Mouse (Mus musculus) embryonic facial prominence, embryonic 12.5 days (tissue): ENCODE measurements at regions not wholly inside any gene's neighbourhood (a gene's known extent, or its start where the extent isn't known, plus 50 kb on each side); places are given as distances from the start of the nearest gene placed in this dataset.

Source experiments
- ATAC-seq: fragments of 200-750 bp; cut with Nextera tagmentation; 2 replicates; pipeline ENCODE4 v1.8.0; 2017; ENCODE audit not compliant: insufficient number of reproducible peaks, insufficient read depth, low FRiP score, low TSS enrichment
- H3K27ac ChIP-seq: fragments of 300-500 bp; sonication (generic); 2 replicates; pipeline ENCODE4 v1.5.1; 2016; ENCODE audit warnings: mild to moderate bottlenecking
- H3K27me3 ChIP-seq: fragments of 300-500 bp; sonication (generic); 2 replicates; pipeline ENCODE4 v1.6.1; 2016; ENCODE audit warnings: mild to moderate bottlenecking, moderate library complexity
- H3K36me3 ChIP-seq: fragments of 300-500 bp; sonication (generic); 2 replicates; pipeline ENCODE4 v1.6.1; 2016; ENCODE audit warnings: mild to moderate bottlenecking
- H3K4me1 ChIP-seq: fragments of 300-500 bp; sonication (generic); 2 replicates; pipeline ENCODE4 v1.6.1; 2016
- H3K4me2 ChIP-seq: fragments of 300-500 bp; sonication (generic); replicated peaks from 2 replicates; pipeline ENCODE4 v1.6.1; 2016; ENCODE audit warnings: mild to moderate bottlenecking, moderate library complexity
- H3K4me3 ChIP-seq: fragments of 300-500 bp; sonication (generic); 2 replicates; pipeline ENCODE4 v1.5.1; 2016; ENCODE audit warnings: mild to moderate bottlenecking
- H3K9ac ChIP-seq: fragments of 300-500 bp; sonication (generic); 2 replicates; pipeline ENCODE4 v1.6.1; 2016; ENCODE audit warnings: mild to moderate bottlenecking, moderate library complexity
- H3K9me3 ChIP-seq: fragments of 300-500 bp; sonication (generic); 2 replicates; pipeline ENCODE4 v1.6.1; 2016; ENCODE audit warnings: mild to moderate bottlenecking, moderate library complexity
- WGBS: fragments of 180-500 bp; shearing (Covaris S2); methylation state at CpG from one replicate; pipeline ENCODE4 v1.1.7; 2016; 5-methylcytosine and 5-hydroxymethylcytosine counted together

- H3K4me2 ChIP-seq: no peak overlapping the region
- no peak overlapping the region for H3K4me3 ChIP-seq
- H3K9ac ChIP-seq: no peak overlapping the region
- no peaks in the 10 kb centered on the region for H3K27me3 ChIP-seq
- H3K9me3 ChIP-seq: no peaks in the 10 kb centered on the region
- H3K27ac ChIP-seq: no peak overlapping the region
- no peak for ATAC-seq
- peaks cover 10% of the 10 kb centered on the region for H3K36me3 ChIP-seq
- H3K4me1 ChIP-seq: peaks cover 59% of the 10 kb centered on the region
- 97% methylated on average over 16 of the region's 16 CpGs for WGBS
These were observed 135.2 kb upstream of the Ubr2 start for GRCm38 (mm10) chr17:47145590-47145989.

- no peaks in the 10 kb centered on the region for H3K9me3 ChIP-seq
- H3K27ac ChIP-seq: no peak overlapping the region
- H3K9ac ChIP-seq: no peak overlapping the region
- H3K27me3 ChIP-seq: no peaks in the 10 kb centered on the region
- H3K4me1 ChIP-seq: peaks cover 54% of the 10 kb centered on the region
- no peak overlapping the region for H3K4me2 ChIP-seq
- peaks cover 10% of the 10 kb centered on the region for H3K36me3 ChIP-seq
- 89% methylated on average over 9 of the region's 9 CpGs for WGBS
- ATAC-seq: no peak
- no peak overlapping the region for H3K4me3 ChIP-seq
These were observed 134.6 kb upstream of the Ubr2 start for GRCm38 (mm10) chr17:47144996-47145395.

GRCm38 (mm10) chr17:47144460-47144859, 134.1 kb upstream of the Ubr2 start:
- no peak for ATAC-seq
- Histone ChIP-seq H3K9me3 (no peaks in the 10 kb centered on the region), H3K36me3 (peaks cover 10% of the 10 kb centered on the region), H3K4me2 (0 out of 2 replicates have a peak overlapping the region, but pooled peaks have one; percentile 77), H3K27me3 (no peaks in the 10 kb centered on the region), H3K4me1 (peaks cover 54% of the 10 kb centered on the region), H3K9ac (no peak overlapping the region), H3K27ac (no peak overlapping the region), H3K4me3 (no peak overlapping the region)
- WGBS: 79% methylated on average over 7 of the region's 7 CpGs

- no peak overlapping the region for H3K9ac ChIP-seq
- no peak overlapping the region for H3K4me3 ChIP-seq
- no peak overlapping the region for H3K27ac ChIP-seq
- no peaks in the 10 kb centered on the region for H3K9me3 ChIP-seq
- peaks cover 51% of the 10 kb centered on the region for H3K4me1 ChIP-seq
- H3K27me3 ChIP-seq: no peaks in the 10 kb centered on the region
- H3K4me2 ChIP-seq: peak overlapping the region; percentile 77
- WGBS: 81% methylated on average over 7 of the region's 7 CpGs
- ATAC-seq: no peak
- peaks cover 6% of the 10 kb centered on the region; the same call in 1 of the 2 replicates for H3K36me3 ChIP-seq
These were observed 133.5 kb upstream of the Ubr2 start for GRCm38 (mm10) chr17:47143898-47144297.

- Histone ChIP-seq H3K9me3 (no peaks in the 10 kb centered on the region), H3K27me3 (no peaks in the 10 kb centered on the region), H3K9ac (peak overlapping the region; percentile 29; the same call in 1 of the 2 replicates), H3K36me3 (peaks cover 6% of the 10 kb centered on the region; the same call in 1 of the 2 replicates), H3K4me1 (peaks cover 45% of the 10 kb centered on the region), H3K4me2 (peak overlapping the region; percentile 77), H3K27ac (0 out of 2 replicates have a peak overlapping the region, but pooled peaks have one; percentile 14), H3K4me3 (peak overlapping the region; percentile 73)
- 16% methylated on average over 7 of the region's 7 CpGs for WGBS
- ATAC-seq: no peak
These were observed 132.5 kb upstream of the Ubr2 start for GRCm38 (mm10) chr17:47142885-47143284.

- H3K36me3 ChIP-seq: peaks cover 6% of the 10 kb centered on the region; the same call in 1 of the 2 replicates
- no peaks in the 10 kb centered on the region for H3K27me3 ChIP-seq
- H3K4me3 ChIP-seq: peak overlapping the region; percentile 73
- H3K9ac ChIP-seq: peak overlapping the region; percentile 81
- no peak for ATAC-seq
- H3K4me2 ChIP-seq: peak overlapping the region; percentile 77
- H3K4me1 ChIP-seq: peaks cover 39% of the 10 kb centered on the region
- no peaks in the 10 kb centered on the region for H3K9me3 ChIP-seq
- WGBS: 2% methylated on average over 7 of the region's 7 CpGs
- peak overlapping the region; percentile 99 for H3K27ac ChIP-seq
These were observed 131.9 kb upstream of the Ubr2 start for GRCm38 (mm10) chr17:47142276-47142675.

GRCm38 (mm10) chr17:47141843-47142215, 131.5 kb upstream of the Ubr2 start:
- Histone ChIP-seq H3K9me3 (no peaks in the 10 kb centered on the region), H3K27ac (peak overlapping the region; percentile 99), H3K4me2 (peak overlapping the region; percentile 77), H3K36me3 (peaks cover 6% of the 10 kb centered on the region; the same call in 1 of the 2 replicates), H3K4me3 (peak overlapping the region; percentile 73), H3K27me3 (no peaks in the 10 kb centered on the region), H3K9ac (peak overlapping the region; percentile 81), H3K4me1 (peaks cover 34% of the 10 kb centered on the region)
- no peak for ATAC-seq
- under 1% methylated on average over 12 of the region's 12 CpGs for WGBS

GRCm38 (mm10) chr17:47140969-47141842, 130.8 kb upstream of the Ubr2 start:
- peaks cover 6% of the 10 kb centered on the region; the same call in 1 of the 2 replicates for H3K36me3 ChIP-seq
- no peaks in the 10 kb centered on the region for H3K9me3 ChIP-seq
- peak overlapping the region; percentile 81 for H3K9ac ChIP-seq
- under 1% methylated on average over 35 of the region's 35 CpGs for WGBS
- H3K4me1 ChIP-seq: peaks cover 32% of the 10 kb centered on the region
- H3K4me3 ChIP-seq: peak overlapping the region; percentile 73
- no peaks in the 10 kb centered on the region for H3K27me3 ChIP-seq
- peak overlapping the region; percentile 77 for H3K4me2 ChIP-seq
- peak overlapping the region; percentile 99 for H3K27ac ChIP-seq
- peak; percentile 86 for ATAC-seq

- Histone ChIP-seq H3K4me3 (peak overlapping the region; percentile 73), H3K9ac (peak overlapping the region; percentile 81), H3K4me2 (peak overlapping the region; percentile 77), H3K9me3 (no peaks in the 10 kb centered on the region), H3K27me3 (no peaks in the 10 kb centered on the region), H3K4me1 (peaks cover 27% of the 10 kb centered on the region), H3K27ac (peak overlapping the region; percentile 99), H3K36me3 (no peaks in the 10 kb centered on the region)
- 0 out of 2 replicates have a peak, but pooled peaks have one; percentile 6 for ATAC-seq
- WGBS: under 1% methylated on average over 43 of the region's 53 CpGs
These were observed 130.0 kb upstream of the Ubr2 start for GRCm38 (mm10) chr17:47140241-47140968.

- Histone ChIP-seq H3K4me3 (peak overlapping the region; percentile 73), H3K4me1 (peaks cover 23% of the 10 kb centered on the region)
- ATAC-seq: peak; percentile 92
These were observed 129.4 kb upstream of the Ubr2 start for GRCm38 (mm10) chr17:47139730-47140231.

GRCm38 (mm10) chr17:47139171-47139617, 128.8 kb upstream of the Ubr2 start:
- Histone ChIP-seq H3K4me3 (peak overlapping the region; percentile 73), H3K9me3 (no peaks in the 10 kb centered on the region), H3K27ac (peak overlapping the region; percentile 99), H3K9ac (peak overlapping the region; percentile 39; the same call in 1 of the 2 replicates), H3K36me3 (no peaks in the 10 kb centered on the region), H3K27me3 (no peaks in the 10 kb centered on the region), H3K4me1 (peaks cover 20% of the 10 kb centered on the region), H3K4me2 (peak overlapping the region; percentile 77)
- WGBS: 2% methylated on average over 27 of the region's 27 CpGs
- no peak for ATAC-seq

More at GRCm38 (mm10) chr17:47139730-47140231, 129.4 kb upstream of the Ubr2 start:
- Histone ChIP-seq H3K36me3 (no peaks in the 10 kb centered on the region), H3K9me3 (no peaks in the 10 kb centered on the region), H3K27ac (peak overlapping the region; percentile 99), H3K4me2 (peak overlapping the region; percentile 77), H3K9ac (peak overlapping the region; percentile 81), H3K27me3 (no peaks in the 10 kb centered on the region)
- WGBS: under 1% methylated on average over 13 of the region's 34 CpGs
